Mouse (Mus musculus) CH12.LX (cell line): Measurements from ENCODE around the gene Npas3. TPM values are rescaled to one million over a fixed set of nuclear protein-coding genes. Genes with fewer than 3 reads are reported as not detected.

Source experiments
- DNase-seq: peaks from one replicate; pipeline ENCODE4 v3.0.0-alpha.2; 2013; ENCODE audit errors: extremely low read depth
- H3K27ac ChIP-seq: 2 replicates; pipeline ENCODE4 v1.5.1; 2012; ENCODE audit warnings: low read depth, mild to moderate bottlenecking, control low read depth, moderate library complexity; ENCODE audit not compliant: insufficient read depth
- H3K27me3 ChIP-seq: replicated peaks from 2 replicates; pipeline ENCODE3; 2012; ENCODE audit warnings: inconsistent platforms
- H3K36me3 ChIP-seq, 2 experiments: replicated peaks in 1 of 2; 2 replicates each; pipeline versions ENCODE3 to v1.6.1; 2012; ENCODE audit warnings: inconsistent platforms in 1 of 2, low read length in 1 of 2, mild to moderate bottlenecking in 1 of 2, mixed read lengths in 1 of 2, moderate library complexity in 1 of 2; ENCODE audit not compliant: control insufficient read depth in 1 of 2, insufficient read depth in 1 of 2
- H3K4me1 ChIP-seq, 2 experiments: 2 replicates each; pipeline ENCODE4 v1.6.1; 2012; ENCODE audit warnings: inconsistent platforms in 1 of 2, moderate library complexity in 1 of 2; ENCODE audit not compliant: insufficient read depth in 2 of 2, control insufficient read depth in 1 of 2
- H3K4me2 ChIP-seq: 2 replicates; pipeline ENCODE4 v1.6.1; 2012; ENCODE audit warnings: low read depth, mild to moderate bottlenecking, control low read depth; ENCODE audit not compliant: poor library complexity, insufficient read depth, severe bottlenecking
- H3K4me3 ChIP-seq, 3 experiments: fragments of 150-350 bp in 1 of 3; sonication (generic) in 1 of 3; replicated peaks in 1 of 3; 2 replicates each; pipeline versions ENCODE3 to v1.5.1; 2011 to 2012; ENCODE audit warnings: low read depth in 2 of 3, low read length in 2 of 3, mild to moderate bottlenecking in 2 of 3, moderate library complexity in 2 of 3, control low read depth in 1 of 3, improper control_type of control experiment in 1 of 3, inconsistent platforms in 1 of 3, mixed read lengths in 1 of 3; ENCODE audit not compliant: poor library complexity in 1 of 3
- H3K79me2 ChIP-seq: replicated peaks from 2 replicates; pipeline ENCODE4 v1.6.1; 2012; ENCODE audit warnings: mild to moderate bottlenecking, moderate library complexity; ENCODE audit not compliant: control insufficient read depth, poor library complexity, insufficient read depth, severe bottlenecking; ENCODE audit errors: extremely low read depth
- H3K9ac ChIP-seq: 2 replicates; pipeline ENCODE4 v1.6.1; 2012; ENCODE audit warnings: low read depth, mild to moderate bottlenecking, control low read depth, moderate library complexity; ENCODE audit not compliant: insufficient read depth
- H3K9me3 ChIP-seq: replicated peaks from 2 replicates; pipeline ENCODE3; 2012; ENCODE audit warnings: low read length, inconsistent platforms, mixed read lengths
- BHLHE40 ChIP-seq: IDR thresholded peaks from 2 replicates; pipeline ENCODE4 v1.6.1; 2011; ENCODE audit warnings: mild to moderate bottlenecking, low read depth, low read length, improper control_type of control experiment
- CTCF ChIP-seq, 2 experiments: IDR thresholded peaks in 1 of 2; conservative IDR thresholded peaks in 1 of 2; 2 replicates each; pipeline ENCODE4 v1.5.1; 2011 to 2012; ENCODE audit warnings: low read depth in 2 of 2, low read length in 2 of 2, improper control_type of control experiment in 1 of 2, inconsistent platforms in 1 of 2, mild to moderate bottlenecking in 1 of 2, moderate library complexity in 1 of 2
- E2F4 ChIP-seq: IDR thresholded peaks from 2 replicates; pipeline ENCODE4 v1.6.1; 2011; ENCODE audit warnings: low read depth, low read length, improper control_type of control experiment; ENCODE audit not compliant: insufficient replicate concordance
- ELF1 ChIP-seq: IDR thresholded peaks from 2 replicates; pipeline ENCODE4 v1.6.1; 2014; ENCODE audit warnings: low read depth, mild to moderate bottlenecking, inconsistent platforms, low read length, improper control_type of control experiment
- GABPA ChIP-seq: IDR thresholded peaks from 2 replicates; pipeline ENCODE4 v1.6.1; 2012; ENCODE audit warnings: low read depth, low read length, improper control_type of control experiment, inconsistent platforms; ENCODE audit not compliant: insufficient replicate concordance
- IRF4 ChIP-seq: IDR thresholded peaks from 2 replicates; pipeline ENCODE4 v1.6.1; 2014; ENCODE audit warnings: low read depth, mild to moderate bottlenecking, inconsistent platforms, low read length, improper control_type of control experiment
- JUN ChIP-seq: IDR thresholded peaks from 2 replicates; pipeline ENCODE4 v1.6.1; 2011; ENCODE audit warnings: low read depth, mild to moderate bottlenecking, low read length, improper control_type of control experiment, moderate library complexity; ENCODE audit not compliant: insufficient read depth
- MAFK ChIP-seq: IDR thresholded peaks from 2 replicates; pipeline ENCODE4 v1.6.1; 2011; ENCODE audit warnings: low read length, improper control_type of control experiment; ENCODE audit not compliant: insufficient replicate concordance
- MEF2A ChIP-seq: IDR thresholded peaks from 2 replicates; pipeline ENCODE4 v1.6.1; 2014; ENCODE audit warnings: low read depth, mild to moderate bottlenecking, inconsistent platforms, low read length, improper control_type of control experiment, borderline replicate concordance
- NELFE ChIP-seq: IDR thresholded peaks from 2 replicates; pipeline ENCODE4 v1.6.1; 2011; ENCODE audit warnings: low read depth, low read length, improper control_type of control experiment
- RAD21 ChIP-seq: IDR thresholded peaks from 2 replicates; pipeline ENCODE4 v1.6.1; 2011; ENCODE audit warnings: low read depth, mild to moderate bottlenecking, low read length, improper control_type of control experiment, moderate library complexity
- RCOR1 ChIP-seq: conservative IDR thresholded peaks from 2 replicates; pipeline ENCODE4 v1.6.1; 2012; ENCODE audit warnings: low read depth, mild to moderate bottlenecking, inconsistent platforms, low read length, improper control_type of control experiment
- SIN3A ChIP-seq: IDR thresholded peaks from 2 replicates; pipeline ENCODE4 v1.6.1; 2012; ENCODE audit warnings: low read length, improper control_type of control experiment, inconsistent platforms
- UBTF ChIP-seq: IDR thresholded peaks from 2 replicates; pipeline ENCODE4 v1.6.1; 2012; ENCODE audit warnings: low read depth, mild to moderate bottlenecking, inconsistent platforms, low read length, improper control_type of control experiment, moderate library complexity
- ZC3H11A ChIP-seq: IDR thresholded peaks from 2 replicates; pipeline ENCODE4 v1.6.1; 2012; ENCODE audit warnings: low read depth, mild to moderate bottlenecking, inconsistent platforms, low read length, improper control_type of control experiment
- ZMIZ1 ChIP-seq: IDR thresholded peaks from 2 replicates; pipeline ENCODE4 v1.6.1; 2012; ENCODE audit warnings: low read depth, mild to moderate bottlenecking, inconsistent platforms, low read length, improper control_type of control experiment
- ZNF384 ChIP-seq: IDR thresholded peaks from 2 replicates; pipeline ENCODE4 v1.6.1; 2012; ENCODE audit warnings: low read depth, low read length, improper control_type of control experiment, inconsistent platforms
- dilution Hi-C: fragments of 300-500 bp; cut with MboI; formaldehyde crosslinking; loops from 2 replicates; pipeline ENCODE4 v1.14.3; 2020; ENCODE audit warnings: low sequenced_read_pairs; ENCODE audit not compliant: extremely low pct_unique_long_range_greater_than_20kb, extremely low pct_ligation_motif_present
- in situ Hi-C: fragments of 300-500 bp; cut with MboI; formaldehyde crosslinking; loops from 3 replicates; pipeline ENCODE4 v1.14.3; 2019; ENCODE audit warnings: low sequenced_read_pairs, low pct_ligation_motif_present, low pct_unique_long_range_greater_than_20kb, mixed read lengths
- polyA plus RNA-seq: library from polyadenylated mRNA; unstranded; fragments of >175 nt; gene quantifications from 2 replicates; pipeline ENCODE4 v1.2.1, GENCODE M21; 2012; ENCODE audit warnings: low read depth; ENCODE audit not compliant: insufficient read length
- total RNA-seq, 2 experiments: library from RNA; depleted of rRNA; stranded (reverse); fragments of 300-350 nt in 1 of 2; fragments of >200 nt in 1 of 2; gene quantifications; 2 replicates each; pipeline ENCODE4 v1.2.3; 2012 to 2014

Npas3 gene
- total and polyA plus RNA-seq, 3 experiments: 0.13 TPM; not detected in 1

DNA sequence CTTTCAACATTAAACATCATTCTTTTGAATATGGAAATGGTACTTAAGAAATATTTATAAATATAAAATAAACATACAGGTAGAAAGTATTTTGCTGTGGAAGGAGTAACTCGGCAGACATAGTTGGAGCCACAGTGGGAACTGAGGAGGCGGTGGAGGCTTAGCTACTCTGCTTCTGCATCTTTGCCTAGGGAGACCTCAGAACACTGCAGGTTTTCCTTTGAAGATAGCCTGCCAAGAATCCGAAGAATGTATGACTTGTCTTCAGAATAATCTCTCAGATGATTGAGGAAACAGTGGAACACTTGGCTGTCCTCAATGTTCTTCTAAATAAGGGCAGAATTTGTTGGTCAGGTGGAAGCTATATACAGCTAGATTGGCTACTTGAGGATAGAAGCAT is 69.3 kb downstream of the Npas3 start:
- H3K4me3 ChIP-seq: no peak overlapping the region
- H3K9me3 ChIP-seq: no peaks in the 10 kb centered on the region
- no peak overlapping the region for H3K4me2 ChIP-seq
- no peaks in the 10 kb centered on the region for H3K36me3 ChIP-seq
- no peaks in the 10 kb centered on the region for H3K27me3 ChIP-seq
- in situ Hi-C loops: no loop called here
- no peaks in the 10 kb centered on the region for H3K79me2 ChIP-seq
- no peak for DNase-seq
- TF ChIP-seq ZMIZ1 (no peak), BHLHE40 (no peak), CTCF (conservative IDR thresholded peaks at IDR 0.05 in 1 of 2, IDR thresholded peaks at IDR 0.05 in 1 of 2; ENCODE audit: low read depth in 2 of 2, low read length in 2 of 2) (no peak), NELFE (no peak), MAFK (no peak), JUN (no peak), E2F4 (no peak), ZC3H11A (no peak), ELF1 (no peak), UBTF (no peak), SIN3A (no peak), IRF4 (no peak), RAD21 (no peak), ZNF384 (no peak), GABPA (no peak), MEF2A (no peak)
- dilution Hi-C loops: no loop called here
- no peaks in the 10 kb centered on the region for H3K4me1 ChIP-seq
- no peak overlapping the region for H3K9ac ChIP-seq
- no peak overlapping the region for H3K27ac ChIP-seq

DNA sequence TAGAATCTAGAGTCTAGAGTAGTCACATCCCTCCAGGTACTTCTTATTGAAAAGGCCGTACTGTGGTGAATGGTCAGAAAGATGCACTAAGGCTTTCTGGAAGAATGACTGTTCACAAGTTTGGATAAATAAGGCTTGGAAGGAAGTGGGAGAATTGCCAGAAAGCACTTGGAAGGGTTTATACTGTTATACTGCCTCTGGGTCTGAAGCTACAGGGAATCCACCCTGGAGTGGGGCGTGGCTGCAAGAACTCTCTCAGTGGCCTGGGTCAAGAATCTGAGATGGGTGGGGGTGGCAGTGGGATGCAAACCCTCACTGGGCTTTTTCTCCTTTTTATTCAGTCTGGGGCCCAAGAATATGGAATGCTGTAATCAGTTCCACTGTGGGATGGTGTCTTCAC is 72.0 kb downstream of the Npas3 start:
- dilution Hi-C loops: no loop called here
- no peaks in the 10 kb centered on the region for H3K9me3 ChIP-seq

More for the DNA sequence above, 72.0 kb downstream of the Npas3 start:
- H3K4me1 ChIP-seq: no peaks in the 10 kb centered on the region
- no peak overlapping the region for H3K4me2 ChIP-seq
- no peak overlapping the region for H3K27ac ChIP-seq
- H3K27me3 ChIP-seq: no peaks in the 10 kb centered on the region
- H3K36me3 ChIP-seq: no peaks in the 10 kb centered on the region
- DNase-seq: no peak
- in situ Hi-C loops: no loop called here
- no peaks in the 10 kb centered on the region for H3K79me2 ChIP-seq
- TF ChIP-seq RCOR1: no peak
- no peak overlapping the region for H3K4me3 ChIP-seq
- H3K9ac ChIP-seq: no peak overlapping the region
